Mouse (Mus musculus) forebrain, embryonic 11.5 days (tissue): ENCODE measurements around the gene Ate1. TPM values are rescaled to one million over a fixed set of nuclear protein-coding genes. Genes with fewer than 3 reads are reported as not detected.
"Not testable (repeated sequence)": the region's sequence is repeated elsewhere in the genome, so short reads cannot be mapped to it uniquely, and the experiment has no call there.

Source experiments
- ATAC-seq: fragments of 200-750 bp; cut with Nextera tagmentation; replicated peaks from 2 replicates; pipeline ENCODE4 v1.8.0; 2017; ENCODE audit warnings: moderate TSS enrichment; ENCODE audit not compliant: low FRiP score
- DNase-seq: peaks from one replicate; pipeline ENCODE4 v3.0.0-alpha.2; 2017; ENCODE audit warnings: low spot score
- H3K27ac ChIP-seq: fragments of 300-500 bp; sonication (generic); 2 replicates; pipeline ENCODE4 v1.5.1; 2014; ENCODE audit warnings: low read depth, low read length
- H3K27me3 ChIP-seq: fragments of 300-500 bp; sonication (generic); 2 replicates; pipeline ENCODE4 v1.6.1; 2014; ENCODE audit warnings: mild to moderate bottlenecking, low read length, mixed read lengths; ENCODE audit not compliant: control insufficient read depth, insufficient read depth
- H3K36me3 ChIP-seq: fragments of 300-500 bp; sonication (generic); 2 replicates; pipeline ENCODE4 v1.6.1; 2014; ENCODE audit warnings: mild to moderate bottlenecking, low read length, moderate library complexity, mixed read lengths; ENCODE audit not compliant: control insufficient read depth, insufficient read depth
- H3K4me1 ChIP-seq: fragments of 300-500 bp; sonication (generic); replicated peaks from 2 replicates; pipeline ENCODE4 v1.6.1; 2014; ENCODE audit warnings: low read length, mixed read lengths; ENCODE audit not compliant: control insufficient read depth, insufficient read depth
- H3K4me2 ChIP-seq: fragments of 300-500 bp; sonication (generic); 2 replicates; pipeline ENCODE4 v1.6.1; 2014; ENCODE audit warnings: low read depth, mild to moderate bottlenecking, low read length, moderate library complexity, mixed read lengths; ENCODE audit not compliant: severe bottlenecking
- H3K4me3 ChIP-seq: fragments of 300-500 bp; sonication (generic); 2 replicates; pipeline ENCODE4 v1.5.1; 2014; ENCODE audit warnings: low read depth, low read length
- H3K9ac ChIP-seq: fragments of 300-500 bp; sonication (generic); 2 replicates; pipeline ENCODE4 v1.6.1; 2014; ENCODE audit warnings: low read length
- H3K9me3 ChIP-seq: fragments of 300-500 bp; sonication (generic); 2 replicates; pipeline ENCODE4 v1.6.1; 2016; ENCODE audit warnings: low read length, mixed read lengths; ENCODE audit not compliant: control insufficient read depth
- WGBS: fragments of 180-500 bp; shearing (Covaris S2); extraction: QIAGEN DNeasy Blood & Tissue Kit; methylation state at CpG from one replicate; pipeline ENCODE4 v1.1.7; 2014; 5-methylcytosine and 5-hydroxymethylcytosine counted together
- polyA plus RNA-seq: library from polyadenylated mRNA; unstranded; fragments of >200 nt; fragmentation: Nextera tagmentation; extraction: Ambion mirVana; gene quantifications from 2 replicates; pipeline ENCODE4 v1.2.1, GENCODE M21; 2014

Ate1 gene
- polyA plus RNA-seq, 1 experiment from 2014 or later, result 59.7 TPM

- H3K36me3 ChIP-seq, result no peaks in the 10 kb centered on the region; the same call in 1 of the 2 replicates
- peak overlapping the region; percentile 78 for H3K4me2 ChIP-seq
- DNase-seq, result no peak
- H3K9me3 ChIP-seq, result no peaks in the 10 kb centered on the region
- H3K4me1 ChIP-seq, result no peaks in the 10 kb centered on the region; the same call in 1 of the 2 replicates
- no peak for ATAC-seq
- H3K4me3 ChIP-seq, result peak overlapping the region; percentile 82
- WGBS, result 54% methylated on average over 26 of the region's 26 CpGs
- no peaks in the 10 kb centered on the region for H3K27me3 ChIP-seq
- peak overlapping the region; percentile 78 for H3K27ac ChIP-seq
- H3K9ac ChIP-seq, result peak overlapping the region; percentile 90
Measured at GRCm38 (mm10) chr7:130518213-130519095, 1.7 kb downstream of the Ate1 start.

- DNase-seq, result no peak
- Histone ChIP-seq H3K27me3 (no peaks in the 10 kb centered on the region), H3K9me3 (no peaks in the 10 kb centered on the region), H3K9ac (no peak overlapping the region), H3K27ac (no peak overlapping the region), H3K4me2 (no peak overlapping the region), H3K4me3 (no peak overlapping the region), H3K36me3 (peaks cover 2% of the 10 kb centered on the region; the same call in 1 of the 2 replicates), H3K4me1 (no peaks in the 10 kb centered on the region)
- ATAC-seq, result no peak
- 91% methylated on average over 5 of the region's 5 CpGs for WGBS
Measured at GRCm38 (mm10) chr7:130510243-130510642, 9.9 kb downstream of the Ate1 start.

- Histone ChIP-seq H3K4me1 (no peaks in the 10 kb centered on the region), H3K9me3 (no peaks in the 10 kb centered on the region), H3K27ac (no peak overlapping the region), H3K27me3 (no peaks in the 10 kb centered on the region), H3K9ac (no peak overlapping the region), H3K36me3 (no peaks in the 10 kb centered on the region; the same call in 1 of the 2 replicates), H3K4me3 (no peak overlapping the region), H3K4me2 (no peak overlapping the region)
- ATAC-seq (no peak), DNase-seq (no peak)
- 95% methylated on average over 5 of the region's 5 CpGs for WGBS
Measured at GRCm38 (mm10) chr7:130503006-130503405, 17.2 kb downstream of the Ate1 start.

GRCm38 (mm10) chr7:130501499-130501898, 18.7 kb downstream of the Ate1 start:
- no peaks in the 10 kb centered on the region; the same call in 1 of the 2 replicates for H3K36me3 ChIP-seq
- no peak for ATAC-seq

GRCm38 (mm10) chr7:130493346-130493745, 26.8 kb downstream of the Ate1 start:
- no peak overlapping the region for H3K4me3 ChIP-seq
- no peaks in the 10 kb centered on the region for H3K27me3 ChIP-seq
- H3K9ac ChIP-seq, result no peak overlapping the region
- H3K27ac ChIP-seq, result no peak overlapping the region
- no peaks in the 10 kb centered on the region for H3K9me3 ChIP-seq
- H3K36me3 ChIP-seq, result no peaks in the 10 kb centered on the region
- DNase-seq (no peak), ATAC-seq (no peak)
- WGBS, result 89% methylated on average over 3 of the region's 3 CpGs
- H3K4me1 ChIP-seq, result no peaks in the 10 kb centered on the region
- no peak overlapping the region for H3K4me2 ChIP-seq

More at GRCm38 (mm10) chr7:130501499-130501898, 18.7 kb downstream of the Ate1 start:
- DNase-seq, result no peak
- Histone ChIP-seq H3K9ac (no peak overlapping the region), H3K9me3 (no peaks in the 10 kb centered on the region), H3K27me3 (no peaks in the 10 kb centered on the region), H3K4me1 (no peaks in the 10 kb centered on the region), H3K27ac (no peak overlapping the region), H3K4me3 (no peak overlapping the region), H3K4me2 (no peak overlapping the region)
- 87% methylated on average over 1 of the region's 1 CpGs for WGBS

GRCm38 (mm10) chr7:130492026-130492425, 28.1 kb downstream of the Ate1 start:
- ATAC-seq (no peak), DNase-seq (no peak)
- Histone ChIP-seq H3K9ac (no peak overlapping the region), H3K36me3 (no peaks in the 10 kb centered on the region), H3K27me3 (no peaks in the 10 kb centered on the region), H3K4me3 (no peak overlapping the region), H3K4me1 (no peaks in the 10 kb centered on the region), H3K27ac (no peak overlapping the region), H3K4me2 (no peak overlapping the region), H3K9me3 (no peaks in the 10 kb centered on the region)

GRCm38 (mm10) chr7:130479003-130479402, 41.2 kb downstream of the Ate1 start:
- not testable (repeated sequence) for DNase-seq, H3K36me3 ChIP-seq, H3K27me3 ChIP-seq, H3K4me3 ChIP-seq, H3K4me2 ChIP-seq, H3K9ac ChIP-seq, ATAC-seq, H3K27ac ChIP-seq, H3K4me1 ChIP-seq, H3K9me3 ChIP-seq
- WGBS, result 94% methylated on average over 3 of the region's 3 CpGs

GRCm38 (mm10) chr7:130475970-130476369, 44.2 kb downstream of the Ate1 start:
- 49% methylated on average over 2 of the region's 2 CpGs for WGBS

GRCm38 (mm10) chr7:130473881-130474280, 46.3 kb downstream of the Ate1 start:
- no peaks in the 10 kb centered on the region for H3K27me3 ChIP-seq
- H3K4me3 ChIP-seq, result no peak overlapping the region
- DNase-seq, result no peak
- no peak overlapping the region for H3K9ac ChIP-seq
- 57% methylated on average over 3 of the region's 3 CpGs for WGBS
- ATAC-seq, result no peak
- H3K4me2 ChIP-seq, result no peak overlapping the region
- no peaks in the 10 kb centered on the region for H3K36me3 ChIP-seq
- peak overlapping the region; percentile 65 for H3K27ac ChIP-seq
- peaks cover 14% of the 10 kb centered on the region for H3K4me1 ChIP-seq
- H3K9me3 ChIP-seq, result no peaks in the 10 kb centered on the region

More at GRCm38 (mm10) chr7:130475970-130476369, 44.2 kb downstream of the Ate1 start:
- DNase-seq, result no peak
- no peak overlapping the region for H3K4me2 ChIP-seq
- no peaks in the 10 kb centered on the region for H3K27me3 ChIP-seq
- no peak overlapping the region for H3K9ac ChIP-seq
- H3K4me1 ChIP-seq, result peaks cover 11% of the 10 kb centered on the region
- no peaks in the 10 kb centered on the region for H3K36me3 ChIP-seq
- no peaks in the 10 kb centered on the region for H3K9me3 ChIP-seq
- peak; percentile 77 for ATAC-seq
- H3K4me3 ChIP-seq, result no peak overlapping the region
- no peak overlapping the region for H3K27ac ChIP-seq
